Mouse (Mus musculus) forebrain, embryonic 13.5 days (tissue): ENCODE measurements around the gene Gm9736. TPM values are rescaled to one million over a fixed set of nuclear protein-coding genes. Genes with fewer than 3 reads are reported as not detected.
"Not testable (repeated sequence)": the region's sequence is repeated elsewhere in the genome, so short reads cannot be mapped to it uniquely, and the experiment has no call there.

Source experiments
- ATAC-seq: fragments of 200-750 bp; cut with Nextera tagmentation; 2 replicates; pipeline ENCODE4 v1.8.0; 2017
- H3K27ac ChIP-seq: fragments of 300-500 bp; sonication (generic); 2 replicates; pipeline ENCODE4 v1.5.1; 2015; ENCODE audit warnings: inconsistent platforms, mild to moderate bottlenecking, moderate library complexity
- H3K27me3 ChIP-seq: fragments of 300-500 bp; sonication (generic); 2 replicates; pipeline ENCODE4 v1.6.1; 2015; ENCODE audit warnings: mild to moderate bottlenecking, inconsistent platforms
- H3K36me3 ChIP-seq: fragments of 300-500 bp; sonication (generic); 2 replicates; pipeline ENCODE4 v1.6.1; 2015; ENCODE audit warnings: mild to moderate bottlenecking, inconsistent platforms; ENCODE audit not compliant: poor library complexity, severe bottlenecking
- H3K4me1 ChIP-seq: fragments of 300-500 bp; sonication (generic); 2 replicates; pipeline ENCODE4 v1.6.1; 2015; ENCODE audit warnings: inconsistent platforms
- H3K4me2 ChIP-seq: fragments of 300-500 bp; sonication (generic); 2 replicates; pipeline ENCODE4 v1.6.1; 2015; ENCODE audit warnings: inconsistent platforms, mild to moderate bottlenecking, moderate library complexity
- H3K4me3 ChIP-seq: fragments of 300-500 bp; sonication (generic); 2 replicates; pipeline ENCODE4 v1.5.1; 2015; ENCODE audit warnings: mild to moderate bottlenecking, inconsistent platforms
- H3K9ac ChIP-seq: fragments of 300-500 bp; sonication (generic); 2 replicates; pipeline ENCODE4 v1.6.1; 2015; ENCODE audit warnings: mild to moderate bottlenecking, inconsistent platforms
- H3K9me3 ChIP-seq: fragments of 300-500 bp; sonication (generic); replicated peaks from 2 replicates; pipeline ENCODE4 v1.6.1; 2016; ENCODE audit warnings: inconsistent platforms
- WGBS: fragments of 180-500 bp; shearing (Covaris S2); methylation state at CpG from one replicate; pipeline ENCODE4 v1.1.7; 2015; 5-methylcytosine and 5-hydroxymethylcytosine counted together
- polyA plus RNA-seq: library from polyadenylated mRNA; unstranded; fragments of >200 nt; fragmentation: Nextera tagmentation; extraction: Ambion mirVana; gene quantifications from 2 replicates; pipeline ENCODE4 v1.2.1, GENCODE M21; 2015

Gene Gm9736
- not detected in 2 replicates for polyA plus RNA-seq

- not testable (repeated sequence) for H3K9me3 ChIP-seq, ATAC-seq, H3K4me3 ChIP-seq, H3K36me3 ChIP-seq, H3K4me1 ChIP-seq, H3K27ac ChIP-seq, H3K4me2 ChIP-seq, H3K27me3 ChIP-seq, H3K9ac ChIP-seq
- WGBS: 71% methylated on average over 1 of the region's 1 CpGs
These were observed at the start of gene Gm9736 for GRCm38 (mm10) chr10:77751254-77751653. TSS of gene Gm9736 (minus strand) at chr10:77751354.

- H3K9me3 ChIP-seq: no peaks in the 10 kb centered on the region
- H3K27me3 ChIP-seq: no peaks in the 10 kb centered on the region
- no peaks in the 10 kb centered on the region for H3K36me3 ChIP-seq
- no peak within 1 kb of the TSS for H3K4me3 ChIP-seq
- H3K4me2 ChIP-seq: no peak within 1 kb of the TSS
- peaks cover 13% of the 10 kb centered on the region for H3K4me1 ChIP-seq
- no peak for ATAC-seq
- no peak within 1 kb of the TSS for H3K9ac ChIP-seq
- peak within 1 kb of the TSS; percentile 69 for H3K27ac ChIP-seq
- 66% methylated on average over 8 of the region's 8 CpGs for WGBS
These were observed 47.9 kb upstream of the Gm9736 start, which contains the start of gene Gm19668 for GRCm38 (mm10) chr10:77798921-77799508. TSS of gene Gm19668 (minus strand) at chr10:77799133.

- peak overlapping the region; percentile 69 for H3K27ac ChIP-seq
- not testable (repeated sequence) for ATAC-seq, H3K4me3 ChIP-seq
These were observed 47.2 kb upstream of the Gm9736 start for GRCm38 (mm10) chr10:77798164-77798920.

GRCm38 (mm10) chr10:77797677-77798076 lies 46.5 kb upstream of the Gm9736 start:
- no peak overlapping the region for H3K4me3 ChIP-seq
- H3K36me3 ChIP-seq: no peaks in the 10 kb centered on the region
- no peaks in the 10 kb centered on the region for H3K9me3 ChIP-seq
- no peak overlapping the region for H3K9ac ChIP-seq
- WGBS: 15% methylated on average over 3 of the region's 3 CpGs
- peak overlapping the region; percentile 69 for H3K27ac ChIP-seq
- H3K4me2 ChIP-seq: no peak overlapping the region
- no peak for ATAC-seq
- peaks cover 13% of the 10 kb centered on the region for H3K4me1 ChIP-seq
- H3K27me3 ChIP-seq: no peaks in the 10 kb centered on the region

More at GRCm38 (mm10) chr10:77798164-77798920, 47.2 kb upstream of the Gm9736 start:
- not testable (repeated sequence) for H3K36me3 ChIP-seq, H3K9ac ChIP-seq, H3K9me3 ChIP-seq, H3K4me2 ChIP-seq, H3K27me3 ChIP-seq
- peaks cover 13% of the 10 kb centered on the region for H3K4me1 ChIP-seq
- WGBS: 38% methylated on average over 3 of the region's 3 CpGs

- Histone ChIP-seq H3K9ac (no peak within 1 kb of the TSS), H3K4me3 (no peak within 1 kb of the TSS), H3K36me3 (no peaks in the 10 kb centered on the region), H3K9me3 (no peaks in the 10 kb centered on the region), H3K4me2 (no peak within 1 kb of the TSS), H3K4me1 (peaks cover 13% of the 10 kb centered on the region), H3K27ac (no peak within 1 kb of the TSS; the same call in 1 of the 2 replicates), H3K27me3 (no peaks in the 10 kb centered on the region)
- ATAC-seq: no peak
- 50% methylated on average over 2 of the region's 2 CpGs for WGBS
These were observed 43.8 kb upstream of the Gm9736 start, which contains the start of gene Gm9639 for GRCm38 (mm10) chr10:77794976-77795375. TSS of gene Gm9639 (minus strand) at chr10:77795076.

- no peak overlapping the region for H3K27ac ChIP-seq
- H3K27me3 ChIP-seq: no peaks in the 10 kb centered on the region
- 92% methylated on average over 2 of the region's 2 CpGs for WGBS
- ATAC-seq: no peak
- H3K36me3 ChIP-seq: no peaks in the 10 kb centered on the region
- H3K9ac ChIP-seq: no peak overlapping the region
- H3K9me3 ChIP-seq: no peaks in the 10 kb centered on the region
- H3K4me2 ChIP-seq: no peak overlapping the region
- no peaks in the 10 kb centered on the region for H3K4me1 ChIP-seq
- no peak overlapping the region for H3K4me3 ChIP-seq
These were observed 37.5 kb upstream of the Gm9736 start for GRCm38 (mm10) chr10:77788621-77789020.

- WGBS: no CpG with 5 or more reads among the region's 1 CpGs
- H3K9ac ChIP-seq, ATAC-seq: not testable (repeated sequence)
These were observed 36.7 kb upstream of the Gm9736 start, which contains the start of gene Gm7137 for GRCm38 (mm10) chr10:77787876-77788275. TSS of gene Gm7137 (minus strand) at chr10:77788200.

GRCm38 (mm10) chr10:77783396-77783795 lies 32.2 kb upstream of the Gm9736 start:
- H3K4me3 ChIP-seq, H3K27ac ChIP-seq, H3K9ac ChIP-seq, H3K4me1 ChIP-seq, H3K9me3 ChIP-seq, H3K27me3 ChIP-seq, H3K4me2 ChIP-seq, H3K36me3 ChIP-seq, ATAC-seq: not testable (repeated sequence)
- 96% methylated on average over 3 of the region's 3 CpGs for WGBS

More at GRCm38 (mm10) chr10:77787876-77788275, 36.7 kb upstream of the Gm9736 start, which contains the start of gene Gm7137:
- not testable (repeated sequence) for H3K4me3 ChIP-seq, H3K4me2 ChIP-seq, H3K9me3 ChIP-seq, H3K4me1 ChIP-seq, H3K36me3 ChIP-seq, H3K27ac ChIP-seq, H3K27me3 ChIP-seq

GRCm38 (mm10) chr10:77782442-77782841 lies 31.3 kb upstream of the Gm9736 start, which contains the start of gene Gm3250:
TSS of gene Gm3250 (minus strand) at chr10:77782542.
- 78% methylated on average over 1 of the region's 1 CpGs for WGBS
- not testable (repeated sequence) for H3K4me1 ChIP-seq, H3K4me2 ChIP-seq, ATAC-seq, H3K9ac ChIP-seq, H3K4me3 ChIP-seq, H3K9me3 ChIP-seq, H3K27me3 ChIP-seq, H3K36me3 ChIP-seq, H3K27ac ChIP-seq

- not testable (repeated sequence) for H3K9me3 ChIP-seq, ATAC-seq, H3K4me1 ChIP-seq, H3K9ac ChIP-seq, H3K4me2 ChIP-seq, H3K27me3 ChIP-seq, H3K4me3 ChIP-seq, H3K27ac ChIP-seq, H3K36me3 ChIP-seq
- WGBS: 86% methylated on average over 1 of the region's 1 CpGs
These were observed 25.7 kb upstream of the Gm9736 start, which contains the start of gene Gm7138 for GRCm38 (mm10) chr10:77776844-77777243. TSS of gene Gm7138 (minus strand) at chr10:77776944.

GRCm38 (mm10) chr10:77772142-77772541 lies 21.0 kb upstream of the Gm9736 start:
- ATAC-seq, H3K9ac ChIP-seq, H3K9me3 ChIP-seq, H3K27ac ChIP-seq, H3K4me2 ChIP-seq, H3K4me1 ChIP-seq, H3K36me3 ChIP-seq, H3K27me3 ChIP-seq, H3K4me3 ChIP-seq: not testable (repeated sequence)
- WGBS: 100% methylated on average over 3 of the region's 3 CpGs

- H3K36me3 ChIP-seq, H3K4me1 ChIP-seq, H3K4me2 ChIP-seq, H3K27me3 ChIP-seq, H3K9ac ChIP-seq, H3K4me3 ChIP-seq, H3K9me3 ChIP-seq, ATAC-seq: not testable (repeated sequence)
- WGBS: no CpG with 5 or more reads among the region's 1 CpGs
- H3K27ac ChIP-seq: peak within 1 kb of the TSS; percentile 51; the same call in 1 of the 2 replicates
These were observed 20.1 kb upstream of the Gm9736 start, which contains the start of gene Gm3238 for GRCm38 (mm10) chr10:77771225-77771624. TSS of gene Gm3238 (minus strand) at chr10:77771325.
